Mouse (Mus musculus) megakaryocyte progenitor cell, adult 5-6 weeks (primary cell): ENCODE results near the gene Prkaa1. TPM values are rescaled to one million over a fixed set of nuclear protein-coding genes. Genes with fewer than 3 reads are reported as not detected.
A peak's percentile ranks its signal among the peaks of the same experiment; 100 is the strongest.
"Not testable (repeated sequence)": the region's sequence is repeated elsewhere in the genome, so short reads cannot be mapped to it uniquely, and the experiment has no call there.

Experiments
- ATAC-seq: replicated peaks from 2 replicates; pipeline ENCODE4 v1.8.0; 2016; ENCODE audit warnings: mild to moderate bottlenecking, moderate TSS enrichment, inconsistent platforms; ENCODE audit not compliant: poor library complexity
- total RNA-seq, 2 experiments: library from RNA; stranded (forward) in 1 of 2; stranded (reverse) in 1 of 2; fragments of 157-497, 149-512 nt in 1 of 2; fragments of 200-1000 nt in 1 of 2; gene quantifications; 2 replicates each; pipeline versions ENCODE4 v1.2.3 to v1.2.4; 2015 to 2017

Gene Prkaa1
- total RNA-seq, 2 experiments from 2014 or later: 23.5 to 35.6 TPM

GRCm38 (mm10) chr15:5157386-5157785, 13.7 kb downstream of the Prkaa1 start:
- no peak for ATAC-seq

GRCm38 (mm10) chr15:5158827-5159226, 15.2 kb downstream of the Prkaa1 start:
- ATAC-seq: no peak

DNA sequence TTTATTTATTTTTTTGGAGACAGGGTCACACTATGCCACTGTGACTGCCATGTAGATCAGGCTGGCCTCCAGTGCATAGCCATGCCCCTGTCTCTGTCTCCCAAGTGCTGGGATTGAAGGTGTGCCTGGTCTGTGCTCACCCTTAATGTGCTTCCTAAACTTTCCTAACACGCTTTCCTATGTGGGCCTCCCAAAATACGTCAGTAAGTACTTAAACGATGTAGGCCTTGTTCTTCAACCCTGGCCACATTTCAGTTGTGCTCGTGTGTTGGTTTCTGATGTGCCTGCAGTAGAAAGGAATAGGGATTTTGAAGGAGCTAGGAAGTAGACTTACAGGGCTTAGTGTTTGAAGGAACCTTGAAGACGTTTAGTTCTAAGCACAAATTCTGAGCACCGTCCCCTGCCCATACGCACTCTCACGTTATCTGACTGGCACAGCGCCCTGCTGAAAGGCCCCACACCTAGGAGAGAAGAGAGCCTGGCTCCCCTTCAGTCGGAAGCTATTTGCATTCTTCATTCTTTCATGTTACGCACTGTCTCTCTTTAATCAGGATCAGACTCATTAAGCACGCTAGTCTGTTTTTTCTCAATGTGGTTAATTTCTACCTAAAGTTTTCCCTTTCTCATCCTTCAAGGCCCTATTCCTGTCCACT, 21.6 kb downstream of the Prkaa1 start:
- peak; percentile 14; the same call in 1 of the 2 replicates for ATAC-seq

DNA sequence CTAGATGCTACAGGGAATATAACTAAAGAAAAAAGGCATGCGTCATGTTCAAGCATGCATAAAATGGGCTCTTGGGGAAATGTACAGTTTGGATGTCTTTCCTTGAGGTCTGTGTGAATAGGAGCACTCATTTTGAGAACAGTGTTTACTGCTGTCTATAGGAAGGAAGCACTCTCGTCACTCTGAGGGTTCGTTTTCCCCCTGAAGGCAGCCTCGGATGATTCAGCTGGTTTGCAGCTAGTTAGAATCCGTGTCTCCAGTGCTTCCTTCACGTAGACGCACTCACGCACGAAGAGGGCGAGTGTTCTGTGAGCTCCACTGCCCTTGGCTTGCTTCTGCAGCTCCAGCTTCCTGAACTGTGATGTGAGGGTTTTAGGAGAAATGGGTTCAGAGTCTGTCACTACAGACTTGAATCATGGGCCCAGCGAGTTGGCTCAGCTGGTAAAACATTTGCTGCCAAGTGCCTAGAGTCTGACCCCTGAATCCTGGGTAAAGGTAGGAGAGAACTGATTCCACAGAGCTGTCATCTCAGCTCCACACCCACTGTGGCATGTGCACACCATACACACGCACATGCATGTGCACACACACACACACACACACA, 29.7 kb downstream of the Prkaa1 start:
- peak; percentile 72 for ATAC-seq

DNA sequence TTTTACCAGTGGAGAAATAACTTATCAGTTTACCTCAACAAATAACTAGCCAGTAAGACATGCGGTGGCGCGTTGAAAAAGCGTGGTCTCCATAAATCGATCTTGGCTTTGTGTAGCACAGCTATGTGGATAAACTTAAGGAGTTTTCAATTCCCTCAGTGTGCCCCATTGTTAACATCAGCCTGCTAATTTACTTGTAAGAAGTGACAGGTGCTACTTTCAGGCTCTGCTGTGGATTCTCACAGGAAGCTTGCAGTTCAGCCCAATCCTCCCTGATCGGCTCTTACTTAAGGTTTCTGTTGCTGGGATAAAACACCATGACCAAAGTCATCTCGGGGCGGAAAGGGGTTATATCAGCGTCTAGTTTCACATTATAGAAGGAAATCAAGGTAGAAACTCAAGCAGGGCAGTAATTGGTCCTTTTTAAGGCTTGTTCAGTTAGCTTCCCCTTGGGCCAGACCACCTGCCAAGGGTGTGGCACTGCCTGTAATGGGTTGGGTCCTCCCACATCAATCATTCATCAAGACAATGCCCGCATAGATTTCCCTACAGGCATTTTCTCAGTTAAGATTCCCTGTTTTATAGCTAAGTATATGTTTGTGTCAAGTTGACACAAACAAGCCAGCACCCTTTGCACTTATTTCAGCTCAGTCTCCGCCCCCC, 41.1 kb downstream of the Prkaa1 start:
- ATAC-seq: no peak; the same call in 1 of the 2 replicates

DNA sequence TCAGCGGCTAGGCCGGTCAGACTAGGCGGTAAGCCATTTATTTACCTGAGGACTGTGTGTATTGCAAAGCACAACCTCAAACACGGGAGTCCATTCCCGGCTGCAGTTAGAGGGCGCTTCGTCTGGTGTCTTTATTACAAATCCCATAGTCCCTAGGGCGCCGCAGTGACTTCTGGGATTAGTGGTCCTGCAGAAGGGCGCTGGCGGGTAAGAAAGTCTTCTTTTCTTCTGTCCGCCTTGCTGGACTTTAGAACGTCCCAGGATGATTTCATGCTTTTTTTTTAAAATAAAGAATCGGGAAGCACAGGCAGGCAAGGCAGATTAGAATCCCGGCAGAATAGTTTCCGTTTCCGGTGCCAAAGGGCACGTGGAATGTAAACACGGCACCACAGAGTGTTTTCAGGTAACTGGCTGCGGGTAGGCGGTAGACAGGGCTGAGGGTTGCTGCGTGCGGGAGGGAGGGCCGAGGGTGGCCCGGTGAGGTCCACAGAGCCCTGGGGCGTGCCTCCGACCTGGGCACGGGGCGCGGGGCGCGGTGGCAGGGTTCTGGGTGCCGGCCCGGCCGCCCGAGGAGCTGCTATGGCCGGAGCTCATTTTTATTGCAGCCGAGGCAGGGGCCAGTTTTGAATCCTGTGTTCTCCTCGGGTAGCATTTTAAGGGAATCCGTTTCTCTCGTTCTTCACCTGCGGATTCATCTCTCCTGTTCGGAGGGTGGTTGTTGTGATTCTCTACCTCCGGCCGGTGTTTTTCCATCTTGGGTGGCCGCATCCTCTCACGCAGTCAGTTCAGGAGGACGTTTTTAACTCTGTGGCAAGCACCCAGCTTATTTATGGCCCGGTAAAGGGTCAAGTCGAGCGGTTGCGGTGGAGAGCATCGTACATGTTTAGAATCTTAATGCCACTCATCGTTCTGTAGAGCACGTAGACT, 42.0 kb downstream of the Prkaa1 start, which contains the start of gene Ttc33:
TSS of gene Ttc33 (plus strand) at position 160 of the 927 bp plus-strand sequence.
- peak; percentile 60 for ATAC-seq

DNA sequence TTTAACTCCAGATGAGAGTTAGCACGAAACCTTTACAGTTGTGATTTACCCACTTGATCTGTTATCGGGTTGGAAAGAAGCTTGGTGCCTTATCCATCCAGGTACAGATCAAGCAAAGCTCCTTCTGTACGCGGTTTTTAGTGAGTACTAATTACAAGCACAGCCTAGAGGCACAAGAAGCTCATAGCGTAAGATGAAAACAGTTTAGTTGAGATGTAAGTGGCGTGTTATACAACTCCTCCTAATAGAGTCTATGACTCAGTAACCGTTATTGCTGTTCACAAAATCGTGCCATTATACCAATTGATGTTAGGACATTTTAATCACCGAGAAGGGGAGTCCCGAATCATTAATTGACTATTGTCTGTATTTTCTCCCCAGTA, 42.6 kb downstream of the Prkaa1 start:
- no peak for ATAC-seq

DNA sequence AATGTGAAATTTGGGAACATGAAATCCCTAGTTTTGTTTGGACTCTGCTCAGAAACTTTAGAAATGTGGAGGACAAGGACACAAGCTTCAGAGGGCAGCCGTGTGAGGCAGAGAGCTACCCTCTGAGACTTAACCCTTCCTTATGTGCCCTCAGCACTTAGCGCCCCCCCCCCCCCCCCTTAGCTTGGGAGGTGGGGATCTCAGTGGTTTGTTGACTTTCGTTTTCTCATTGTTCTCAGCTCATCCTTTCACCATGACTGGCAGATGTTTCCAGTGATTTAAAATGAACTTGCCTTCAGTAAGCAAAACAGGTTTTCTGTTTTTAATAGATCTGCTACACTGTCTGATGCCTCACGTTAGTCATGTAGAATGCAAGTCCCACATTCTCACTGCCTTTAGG, 43.5 kb downstream of the Prkaa1 start:
- no peak for ATAC-seq

GRCm38 (mm10) chr15:5188029-5188428, 44.4 kb downstream of the Prkaa1 start:
- peak; percentile 65 for ATAC-seq

DNA sequence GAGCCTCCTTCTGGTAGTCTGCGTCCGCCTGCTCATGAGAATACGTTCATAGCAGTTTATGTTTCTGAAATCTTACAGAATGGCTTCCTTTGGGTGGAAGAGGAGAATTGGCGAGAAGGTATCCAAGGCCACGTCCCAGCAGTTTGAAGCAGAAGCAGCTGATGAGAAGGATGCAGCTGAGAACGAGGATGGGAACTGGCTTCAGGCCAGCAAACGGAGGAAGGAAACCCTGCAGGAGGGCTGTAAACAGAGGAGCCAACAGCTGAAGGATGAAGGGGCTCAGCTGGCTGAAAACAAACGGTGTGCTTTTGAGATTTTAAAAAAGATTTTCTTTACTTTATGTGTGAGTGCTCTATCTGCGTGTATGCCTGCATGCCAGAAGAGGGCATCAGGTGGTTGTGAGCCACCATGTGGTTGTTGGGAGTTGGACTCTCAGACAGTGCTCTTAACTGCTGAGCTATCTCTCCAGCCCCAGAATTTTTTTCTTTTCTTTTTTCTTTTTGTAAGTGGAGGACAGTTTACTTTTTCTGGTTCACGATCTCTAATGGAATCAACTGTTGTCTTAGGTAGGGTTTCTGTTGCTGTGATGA, 45.9 kb downstream of the Prkaa1 start:
- ATAC-seq: no peak

GRCm38 (mm10) chr15:5193833-5194232, 50.2 kb downstream of the Prkaa1 start:
- peak; percentile 63 for ATAC-seq

GRCm38 (mm10) chr15:5194446-5194845, 50.8 kb downstream of the Prkaa1 start:
- no peak for ATAC-seq

GRCm38 (mm10) chr15:5194931-5195330, 51.3 kb downstream of the Prkaa1 start:
- ATAC-seq: no peak

DNA sequence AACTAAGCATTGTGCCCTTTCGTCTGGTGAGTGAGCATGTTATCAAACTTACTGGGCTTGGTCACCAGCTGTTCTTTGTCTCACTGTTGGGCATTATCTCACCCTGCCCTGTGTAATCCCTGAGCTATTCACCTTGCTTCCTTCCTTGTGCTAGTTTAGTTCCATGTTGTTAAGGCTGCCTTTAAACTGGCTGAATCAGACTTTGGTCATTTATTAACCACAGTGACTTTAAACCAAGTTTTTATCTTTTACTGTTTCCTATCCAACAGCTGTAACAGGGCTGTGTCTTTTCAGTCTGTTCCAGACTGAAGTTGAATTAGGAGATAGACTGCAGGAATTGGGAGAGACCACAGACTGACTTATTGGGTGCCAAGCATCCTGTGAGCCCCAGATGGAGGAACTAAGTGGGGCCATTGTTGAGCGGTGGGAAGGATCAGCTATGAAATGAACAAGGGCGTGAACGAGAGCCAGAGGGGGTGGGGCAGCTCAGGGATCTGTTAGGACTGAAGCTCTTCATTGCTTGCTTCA, 52.4 kb downstream of the Prkaa1 start:
- ATAC-seq: peak; percentile 79

DNA sequence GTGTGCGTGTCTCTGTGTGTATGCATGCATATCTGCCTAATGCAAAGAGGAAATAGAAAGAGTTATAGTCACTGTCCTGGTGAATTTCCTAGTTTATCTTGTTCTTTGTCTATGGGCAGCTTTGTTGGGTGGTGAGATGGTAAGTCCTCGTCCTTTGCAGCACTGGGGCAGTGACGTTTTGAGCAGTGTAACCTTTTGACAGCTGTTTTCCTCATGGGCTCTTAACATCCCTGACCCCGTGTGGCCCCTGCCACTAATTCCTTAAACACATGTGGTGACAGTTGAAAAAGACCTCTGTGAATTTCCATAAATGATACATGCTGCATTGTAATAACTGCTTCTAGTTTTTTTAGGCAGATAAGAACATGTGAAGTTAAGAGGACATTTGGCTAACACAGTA, 53.0 kb downstream of the Prkaa1 start:
- no peak for ATAC-seq

DNA sequence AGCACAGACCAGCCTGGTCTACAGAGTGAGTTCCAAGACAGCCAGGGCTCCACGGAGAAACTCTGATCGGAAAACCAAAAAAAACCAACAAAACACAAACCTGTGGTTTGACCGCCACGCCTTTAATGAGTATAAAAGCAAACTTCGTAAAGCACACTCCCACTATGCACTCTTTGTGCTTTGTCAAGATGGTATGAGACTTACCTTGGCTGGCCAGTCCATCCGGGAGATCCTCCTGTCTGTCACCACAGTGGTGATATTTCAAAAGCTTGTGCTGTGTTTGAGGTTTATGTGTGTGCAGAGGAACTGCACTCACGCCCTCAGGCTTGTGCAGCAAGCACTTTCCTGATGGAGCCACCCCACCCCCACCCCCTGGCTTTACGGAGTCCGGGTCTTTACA, 61.6 kb downstream of the Prkaa1 start:
- no peak for ATAC-seq

DNA sequence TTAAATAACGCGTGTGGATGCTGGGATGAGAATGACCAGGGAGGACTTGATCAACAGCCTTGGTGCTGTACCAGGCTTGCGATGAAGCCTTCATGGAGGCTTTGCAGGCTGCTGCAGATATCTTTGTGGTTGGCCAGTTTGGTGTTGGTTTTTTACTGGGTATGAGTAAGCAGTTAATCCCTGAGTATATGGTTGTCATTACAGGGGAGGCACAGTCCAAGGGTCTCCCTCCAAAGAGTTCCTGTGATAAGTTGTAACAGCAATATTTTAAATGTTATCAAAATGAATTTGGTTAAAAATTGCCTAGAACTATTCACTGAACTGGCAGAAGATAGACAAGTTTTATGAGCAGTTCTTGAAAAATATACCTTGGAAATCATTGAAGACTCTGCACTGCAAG, 65.5 kb downstream of the Prkaa1 start:
- ATAC-seq: no peak; the same call in 1 of the 2 replicates

DNA sequence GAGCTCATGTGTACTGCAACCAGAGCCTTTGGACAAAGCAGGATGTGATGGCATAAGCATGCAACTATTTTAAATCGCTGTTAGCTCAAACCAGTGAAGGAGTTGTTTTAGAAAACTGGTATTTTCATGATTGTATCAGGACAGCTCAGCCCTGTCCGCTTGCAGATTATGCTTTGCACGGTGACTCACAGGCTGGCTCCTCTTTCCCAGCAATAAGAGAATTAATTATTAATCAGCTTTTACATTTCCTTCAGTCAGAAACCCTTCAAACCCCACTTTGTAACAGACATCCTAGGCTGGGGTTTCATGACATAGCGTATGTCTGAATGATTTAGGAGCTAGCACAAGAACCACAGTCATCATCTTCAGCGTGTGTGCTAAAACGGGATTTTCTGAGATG, 76.8 kb downstream of the Prkaa1 start:
- no peak for ATAC-seq

GRCm38 (mm10) chr15:5230746-5231145, 87.1 kb downstream of the Prkaa1 start:
- ATAC-seq: not testable (repeated sequence)
